Mouse (Mus musculus): ENCODE measurements around the gene Ppm1n.

- TF ChIP-seq CTCF (IDR thresholded peaks at IDR 0.05; ENCODE audit: control insufficient read depth, insufficient read depth, insufficient read length): no peak
- TF ChIP-seq CEBPB (IDR thresholded peaks at IDR 0.05; ENCODE audit: low read depth): no peak
Measured at GRCm38 (mm10) chr7:19271238-19272172, 8.4 kb downstream of the Ppm1n start, which contains the start of gene Vasp.

All from C2C12 (cell line).